Mouse (Mus musculus) bone marrow macrophage, adult 2 months (primary cell): ENCODE results near the gene Atf7.

Experiments used
- CTCF ChIP-seq: IDR thresholded peaks from 2 replicates; pipeline ENCODE4 v1.5.1; 2012; ENCODE audit warnings: low read depth, mild to moderate bottlenecking, low read length, moderate library complexity
- POLR2A ChIP-seq: IDR thresholded peaks from 2 replicates; pipeline ENCODE4 v1.6.1; 2012; ENCODE audit warnings: mild to moderate bottlenecking, low read depth, low read length, borderline replicate concordance

DNA sequence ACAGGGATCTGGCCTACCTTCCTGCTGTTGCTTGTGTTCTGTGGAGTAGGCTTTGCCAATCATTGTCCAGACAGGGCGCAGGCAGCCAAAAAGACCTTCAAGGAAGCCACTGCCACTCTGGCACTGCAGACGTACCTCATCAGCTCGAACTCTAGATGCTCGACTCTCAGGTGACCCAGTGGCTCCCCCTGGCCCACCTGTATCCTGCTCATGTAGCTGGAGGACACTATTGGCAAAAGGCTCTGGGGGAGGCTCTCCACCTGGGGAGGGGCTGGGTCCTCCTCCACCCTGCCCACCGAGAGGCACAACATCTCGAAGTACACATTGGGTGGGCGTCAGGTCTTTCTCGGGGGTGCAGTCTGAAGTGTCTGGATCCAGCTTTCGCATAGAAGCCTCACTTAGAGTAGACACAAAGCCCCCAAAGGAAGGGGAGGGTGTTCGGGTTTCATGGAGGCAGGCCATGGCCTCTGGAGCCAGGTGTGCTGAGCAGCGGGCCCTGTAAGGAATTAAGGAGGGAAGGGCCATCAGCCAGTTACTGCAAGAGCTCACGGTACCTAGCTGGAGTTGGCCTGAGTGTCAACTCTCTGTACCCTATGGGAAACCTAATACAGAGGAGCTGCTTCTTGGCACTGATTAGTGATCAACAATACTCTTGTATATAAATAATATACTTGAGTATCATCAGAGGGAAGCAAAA lies 120.0 kb downstream of the Atf7 start:
- TF ChIP-seq CTCF (no peak), POLR2A (no peak)
